Mouse (Mus musculus) stomach, postnatal 0 days (tissue): ENCODE data around the gene Actn1. TPM values are rescaled to one million over a fixed set of nuclear protein-coding genes. Genes with fewer than 3 reads are reported as not detected.

ENCODE experiments used
- ATAC-seq: fragments of 200-750 bp; cut with Nextera tagmentation; 2 replicates; pipeline ENCODE4 v1.8.0; 2017; ENCODE audit not compliant: low FRiP score, low TSS enrichment
- DNase-seq: peaks from one replicate; pipeline ENCODE4 v3.0.0-alpha.2; 2016; ENCODE audit warnings: low spot score
- H3K27ac ChIP-seq: fragments of 300-500 bp; sonication (generic); replicated peaks from 2 replicates; pipeline ENCODE4 v1.5.1; 2014; ENCODE audit warnings: mild to moderate bottlenecking, control low read depth
- H3K27me3 ChIP-seq: fragments of 300-500 bp; sonication (generic); 2 replicates; pipeline ENCODE4 v1.6.1; 2014; ENCODE audit warnings: low read length; ENCODE audit not compliant: control insufficient read depth, insufficient read depth
- H3K36me3 ChIP-seq: fragments of 300-500 bp; sonication (generic); 2 replicates; pipeline ENCODE4 v1.6.1; 2014; ENCODE audit warnings: low read length, mixed read lengths; ENCODE audit not compliant: control insufficient read depth, insufficient read depth
- H3K4me1 ChIP-seq: fragments of 300-500 bp; sonication (generic); replicated peaks from 2 replicates; pipeline ENCODE4 v1.6.1; 2014; ENCODE audit warnings: antibody characterized with exemption; ENCODE audit not compliant: control insufficient read depth, insufficient read depth
- H3K4me2 ChIP-seq: fragments of 300-500 bp; sonication (generic); replicated peaks from 2 replicates; pipeline ENCODE4 v1.6.1; 2014; ENCODE audit warnings: low read depth, mild to moderate bottlenecking, control low read depth, moderate library complexity
- H3K4me3 ChIP-seq: fragments of 300-500 bp; sonication (generic); 2 replicates; pipeline ENCODE4 v1.5.1; 2014; ENCODE audit warnings: low read depth, low read length, control low read depth
- H3K9ac ChIP-seq: fragments of 300-500 bp; sonication (generic); 2 replicates; pipeline ENCODE4 v1.6.1; 2014; ENCODE audit warnings: mild to moderate bottlenecking, low read length, control low read depth, mixed read lengths
- H3K9me3 ChIP-seq: fragments of 300-500 bp; sonication (generic); 2 replicates; pipeline ENCODE4 v1.6.1; 2016; ENCODE audit warnings: low read length; ENCODE audit not compliant: control insufficient read depth
- CTCF ChIP-seq: IDR thresholded peaks from 2 replicates; pipeline ENCODE4 v1.5.1; 2016; ENCODE audit warnings: antibody characterized with exemption, low read depth, mild to moderate bottlenecking, moderate library complexity
- EP300 ChIP-seq: optimal IDR thresholded peaks from 2 replicates; pipeline ENCODE3; 2016; ENCODE audit warnings: antibody characterized with exemption
- WGBS: fragments of 180-500 bp; shearing (Covaris S2); extraction: QIAGEN DNeasy Blood & Tissue Kit; methylation state at CpG from one replicate; pipeline ENCODE4 v1.1.7; 2014; 5-methylcytosine and 5-hydroxymethylcytosine counted together
- polyA plus RNA-seq: library from polyadenylated mRNA; unstranded; fragments of >200 nt; fragmentation: Nextera tagmentation; extraction: Ambion mirVana; gene quantifications from 2 replicates; pipeline ENCODE4 v1.2.1, GENCODE M21; 2015

Actn1 gene
- polyA plus RNA-seq, 1 experiment from 2014 or later: 36.8 TPM

GRCm38 (mm10) chr12:80251978-80252377 is 8.2 kb downstream of the Actn1 start:
- Histone ChIP-seq H3K9ac (no peak overlapping the region), H3K4me2 (no peak overlapping the region), H3K9me3 (no peaks in the 10 kb centered on the region), H3K4me3 (no peak overlapping the region), H3K4me1 (peaks cover 2% of the 10 kb centered on the region; the same call in 1 of the 2 replicates), H3K27me3 (no peaks in the 10 kb centered on the region), H3K27ac (no peak overlapping the region), H3K36me3 (no peaks in the 10 kb centered on the region)
- ATAC-seq: no peak
- WGBS: 47% methylated on average over 2 of the region's 2 CpGs
- DNase-seq: no peak
- no peak for TF ChIP-seq CTCF
- no peak for TF ChIP-seq EP300

GRCm38 (mm10) chr12:80251554-80251953 is 8.6 kb downstream of the Actn1 start:
- Histone ChIP-seq H3K4me1 (peaks cover 2% of the 10 kb centered on the region; the same call in 1 of the 2 replicates), H3K4me3 (no peak overlapping the region), H3K36me3 (no peaks in the 10 kb centered on the region), H3K27me3 (no peaks in the 10 kb centered on the region), H3K4me2 (no peak overlapping the region), H3K27ac (no peak overlapping the region), H3K9me3 (no peaks in the 10 kb centered on the region), H3K9ac (no peak overlapping the region)
- no peak for TF ChIP-seq EP300
- no peak for TF ChIP-seq CTCF
- ATAC-seq (no peak), DNase-seq (no peak)
- WGBS: 32% methylated on average over 3 of the region's 3 CpGs

- no peak overlapping the region for H3K27ac ChIP-seq
- WGBS: 49% methylated on average over 6 of the region's 6 CpGs
- 0 out of 2 replicates have a peak overlapping the region, but pooled peaks have one; percentile 18 for H3K9ac ChIP-seq
- no peak overlapping the region for H3K4me2 ChIP-seq
- TF ChIP-seq EP300 (no peak), CTCF (no peak)
- DNase-seq: no peak
- no peaks in the 10 kb centered on the region for H3K36me3 ChIP-seq
- H3K9me3 ChIP-seq: no peaks in the 10 kb centered on the region
- H3K4me1 ChIP-seq: peaks cover 2% of the 10 kb centered on the region; the same call in 1 of the 2 replicates
- H3K4me3 ChIP-seq: no peak overlapping the region
- H3K27me3 ChIP-seq: no peaks in the 10 kb centered on the region
- no peak for ATAC-seq
Measured at GRCm38 (mm10) chr12:80249539-80249938, 10.6 kb downstream of the Actn1 start.

GRCm38 (mm10) chr12:80247067-80247466 is 13.1 kb downstream of the Actn1 start:
- Histone ChIP-seq H3K4me3 (no peak overlapping the region), H3K4me1 (peaks cover 5% of the 10 kb centered on the region; the same call in 1 of the 2 replicates), H3K4me2 (no peak overlapping the region), H3K36me3 (no peaks in the 10 kb centered on the region), H3K27me3 (no peaks in the 10 kb centered on the region), H3K27ac (no peak overlapping the region), H3K9ac (no peak overlapping the region), H3K9me3 (no peaks in the 10 kb centered on the region)
- no peak for DNase-seq
- 71% methylated on average over 5 of the region's 5 CpGs for WGBS
- TF ChIP-seq CTCF (no peak), EP300 (no peak)
- no peak for ATAC-seq

- TF ChIP-seq EP300: no peak
- Histone ChIP-seq H3K9me3 (no peaks in the 10 kb centered on the region), H3K36me3 (no peaks in the 10 kb centered on the region), H3K27me3 (no peaks in the 10 kb centered on the region), H3K4me2 (no peak overlapping the region), H3K27ac (no peak overlapping the region; the same call in 1 of the 2 replicates), H3K4me3 (no peak overlapping the region), H3K9ac (no peak overlapping the region), H3K4me1 (peaks cover 7% of the 10 kb centered on the region; the same call in 1 of the 2 replicates)
- 25% methylated on average over 2 of the region's 2 CpGs for WGBS
- no peak for DNase-seq
- no peak for ATAC-seq
Measured at GRCm38 (mm10) chr12:80246505-80246904, 13.7 kb downstream of the Actn1 start.

GRCm38 (mm10) chr12:80244755-80245154 is 15.4 kb downstream of the Actn1 start:
- H3K36me3 ChIP-seq: no peaks in the 10 kb centered on the region
- no peak overlapping the region for H3K27ac ChIP-seq
- no peak overlapping the region for H3K9ac ChIP-seq
- no peak overlapping the region for H3K4me2 ChIP-seq
- no peaks in the 10 kb centered on the region for H3K27me3 ChIP-seq
- no peak overlapping the region for H3K4me3 ChIP-seq
- 86% methylated on average over 1 of the region's 1 CpGs for WGBS
- H3K4me1 ChIP-seq: peaks cover 8% of the 10 kb centered on the region; the same call in 1 of the 2 replicates
- ATAC-seq: no peak
- no peak for TF ChIP-seq CTCF
- TF ChIP-seq EP300: no peak
- no peak for DNase-seq
- no peaks in the 10 kb centered on the region for H3K9me3 ChIP-seq
